Mouse (Mus musculus) sigmoid colon, adult 10 weeks (tissue): Measurements from ENCODE around the gene Apoc2. TPM values are rescaled to one million over a fixed set of nuclear protein-coding genes. Genes with fewer than 3 reads are reported as not detected.

Experiments
- polyA plus RNA-seq: library from polyadenylated mRNA; stranded (reverse); fragments of 350-450 nt; fragmentation: Illumina TruSeq; extraction: RNeasy Lipid Tissue Mini Kit (QIAGEN cat#74804); gene quantifications from one replicate; pipeline ENCODE4 v1.2.3, GENCODE M21; 2014; ENCODE audit warnings: low read depth, low replicate concordance

Apoc2 gene
- polyA plus RNA-seq: not detected

DNA sequence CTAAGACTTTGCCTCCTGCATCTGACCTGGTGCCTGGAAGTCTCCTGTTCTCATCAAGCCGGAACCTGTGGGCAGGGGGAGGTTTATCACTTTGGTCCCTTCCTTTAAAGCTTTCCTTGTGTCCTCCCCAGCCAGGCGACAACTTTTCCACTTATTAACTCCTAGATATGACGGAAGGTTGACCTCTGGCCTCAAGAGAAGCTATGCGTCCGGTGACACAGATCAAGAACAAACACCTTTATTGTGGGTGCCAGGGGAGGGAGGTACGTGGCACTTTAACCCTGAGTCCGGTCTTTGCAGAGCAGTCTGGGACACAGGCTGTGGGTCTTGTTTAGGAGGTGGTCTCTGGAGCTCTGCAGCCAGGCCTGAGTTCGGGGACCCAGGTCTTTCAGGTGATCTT lies at the start of gene Apoc2:
TSS of gene Apoc2 (minus strand) at position 70 of the 400 bp plus-strand sequence.

DNA sequence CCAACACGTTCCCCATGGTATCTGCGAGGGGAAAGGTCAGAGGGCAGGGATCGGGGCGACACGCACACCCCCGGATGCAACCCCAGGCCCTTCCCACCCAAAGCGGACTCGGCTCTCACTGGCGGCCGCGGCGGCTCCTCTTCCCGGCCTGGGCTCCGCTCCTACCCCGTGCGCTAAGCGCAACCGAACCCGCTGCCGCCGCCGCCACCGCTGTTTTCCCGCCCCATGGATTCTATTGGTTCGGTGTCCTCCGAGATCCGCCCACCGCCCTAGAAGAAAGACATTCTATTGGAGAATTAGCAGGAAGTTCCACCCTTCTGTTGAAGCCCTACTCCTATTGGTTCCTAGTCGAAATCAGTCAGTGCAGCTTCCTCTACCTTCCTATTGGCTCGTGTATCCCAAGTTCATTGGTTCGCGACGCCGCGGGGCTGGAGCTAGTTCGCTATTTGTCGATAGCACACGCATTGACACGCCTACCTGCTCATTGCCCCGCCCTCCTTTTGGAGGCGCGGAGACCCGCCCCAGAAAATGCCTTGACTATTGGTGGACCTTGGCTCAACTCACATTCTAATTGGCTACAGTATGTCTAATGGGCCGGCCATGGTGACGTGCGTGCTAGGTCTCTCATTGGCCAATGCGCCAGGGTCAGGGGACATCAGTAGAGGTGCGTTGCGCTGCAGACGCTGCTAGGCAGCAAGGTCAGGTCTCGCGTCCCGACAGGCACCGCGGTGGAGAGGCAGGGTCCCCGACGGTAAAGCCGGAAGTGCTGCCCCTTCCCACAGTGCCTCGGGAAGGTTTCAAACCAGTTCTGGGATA lies 37.7 kb upstream of the Apoc2 start, which contains the start of gene Tomm40:
TSS of gene Tomm40 (minus strand) at position 200 of the 816 bp plus-strand sequence.

GRCm38 (mm10) chr7:19698907-19699826 lies 21.4 kb upstream of the Apoc2 start, which contains the start of gene Apoe:
TSS of gene Apoe (minus strand) at chr7:19699188.

GRCm38 (mm10) chr7:19691873-19692865 lies 14.4 kb upstream of the Apoc2 start, which contains the start of gene Apoc1:
TSS of gene Apoc1 (minus strand) at chr7:19692660.

GRCm38 (mm10) chr7:19681202-19681694 lies 3.5 kb upstream of the Apoc2 start, which contains the start of the genes Gm44805 and Apoc4:
TSS of gene Gm44805 (minus strand) at chr7:19681423.
TSS of gene Apoc4 (minus strand) at chr7:19681479.

DNA sequence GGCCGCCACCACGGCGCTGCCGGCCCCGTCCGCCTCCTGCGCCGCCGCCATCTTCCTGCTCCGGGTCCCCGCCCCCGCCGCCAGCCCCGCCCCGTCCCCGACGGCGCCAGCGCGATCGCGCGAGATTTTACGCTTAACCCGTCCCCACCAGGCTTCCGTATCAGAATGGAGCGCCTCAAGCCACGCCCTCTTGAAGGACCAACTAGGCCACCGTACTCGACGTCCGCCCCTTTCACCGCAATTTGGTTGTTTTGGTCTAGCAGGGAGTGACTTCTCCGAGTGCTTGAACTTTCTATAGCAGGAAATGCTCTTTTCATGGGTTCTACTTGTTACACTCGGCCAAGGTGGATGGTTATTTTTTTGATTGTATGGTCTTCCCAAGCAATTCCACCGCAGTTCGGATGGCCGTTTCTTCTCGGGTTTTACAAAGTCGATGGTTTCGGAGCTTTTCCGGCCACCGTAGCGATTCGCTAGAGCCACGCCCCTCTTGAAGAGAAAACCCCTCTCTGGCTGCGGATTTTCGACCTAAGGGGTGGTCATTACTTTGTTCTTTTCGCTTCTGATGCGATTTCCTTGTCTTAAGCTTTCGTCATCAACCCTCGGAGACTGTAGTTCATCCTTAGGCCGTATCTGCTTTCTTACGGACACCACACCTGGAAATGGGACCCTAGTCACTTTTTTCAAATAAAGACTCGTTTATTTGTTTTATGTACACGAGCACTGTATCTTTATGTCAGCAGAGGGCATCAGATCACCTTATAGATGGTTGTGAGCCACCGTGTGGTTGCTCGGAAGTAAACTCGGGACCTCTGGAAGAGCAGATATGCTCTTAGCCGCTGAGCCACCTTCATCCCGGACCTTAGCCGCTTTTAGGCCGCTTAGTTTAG lies 12.5 kb downstream of the Apoc2 start, which contains the start of gene Clptm1:
TSS of gene Clptm1 (minus strand) at position 79 of the 887 bp plus-strand sequence.

DNA sequence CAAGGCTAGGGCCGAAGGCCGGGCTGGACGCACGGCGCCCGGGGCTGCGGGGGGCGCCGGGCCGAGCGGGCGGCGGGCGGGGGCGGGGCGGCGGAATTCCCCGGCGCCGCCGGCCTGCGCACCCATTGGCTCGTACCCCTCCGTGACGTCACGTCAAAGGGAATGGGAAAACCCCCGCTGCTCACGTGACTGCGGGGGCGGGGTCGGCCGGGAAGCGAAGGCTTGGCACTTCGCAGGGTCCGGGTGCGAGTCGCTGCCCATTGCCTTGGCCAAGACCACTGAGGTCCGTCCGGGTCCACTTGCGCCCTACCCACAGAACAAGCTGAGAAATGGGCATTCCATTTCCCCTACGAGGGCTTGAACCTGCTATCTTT lies 48.4 kb downstream of the Apoc2 start, which contains the start of gene Relb:
TSS of gene Relb (minus strand) at position 78 of the 374 bp plus-strand sequence.

Other genes with a start within 250 kb of the Apoc2 start
- gene Mark4, start 219.1 kb downstream of the Apoc2 start, polyA plus RNA-seq: 1.7 TPM
- gene Exoc3l2, start 214.6 kb downstream of the Apoc2 start, polyA plus RNA-seq: not detected
- gene Bloc1s3, start 169.6 kb downstream of the Apoc2 start, polyA plus RNA-seq: 4.9 TPM
- not detected for gene Trappc6a, start 169.5 kb downstream of the Apoc2 start, polyA plus RNA-seq
- not detected for gene Nkpd1, start 160.1 kb downstream of the Apoc2 start, polyA plus RNA-seq
- gene Ppp1r37, start 114.9 kb downstream of the Apoc2 start, polyA plus RNA-seq: 0.66 TPM
- not detected for gene Zfp296, start 100.7 kb downstream of the Apoc2 start, polyA plus RNA-seq
- gene Gemin7, start 100.3 kb downstream of the Apoc2 start, polyA plus RNA-seq: 12.7 TPM
- 7.1 TPM for gene Clasrp, start 73.5 kb downstream of the Apoc2 start, polyA plus RNA-seq
- gene Relb, start 48.5 kb downstream of the Apoc2 start, polyA plus RNA-seq: 5.0 TPM
- 24.0 TPM for gene Clptm1, start 12.9 kb downstream of the Apoc2 start, polyA plus RNA-seq
- 0.98 TPM for gene Gm44805, start 3.5 kb upstream of the Apoc2 start, polyA plus RNA-seq
- gene Apoc4, start 3.5 kb upstream of the Apoc2 start, polyA plus RNA-seq: not detected
- not detected for gene Apoc1, start 14.7 kb upstream of the Apoc2 start, polyA plus RNA-seq
- gene Apoe, start 21.2 kb upstream of the Apoc2 start, polyA plus RNA-seq: 3.8 TPM
- gene Tomm40, start 37.5 kb upstream of the Apoc2 start, polyA plus RNA-seq: 0.82 TPM
- gene Nectin2, start 72.5 kb upstream of the Apoc2 start, polyA plus RNA-seq: 5.2 TPM
- not detected for gene Bcam, start 93.1 kb upstream of the Apoc2 start, polyA plus RNA-seq
- 5.7 TPM for gene Cblc, start 118.9 kb upstream of the Apoc2 start, polyA plus RNA-seq
- 1.9 TPM for gene Bcl3, start 144.8 kb upstream of the Apoc2 start, polyA plus RNA-seq
- not detected for gene Gm19345, start 174.1 kb upstream of the Apoc2 start, polyA plus RNA-seq
- gene Ceacam16, start 183.4 kb upstream of the Apoc2 start, polyA plus RNA-seq: not detected
- gene Ceacam19, start 210.0 kb upstream of the Apoc2 start, polyA plus RNA-seq: not detected
- 27.6 TPM for gene Pvr, start 243.2 kb upstream of the Apoc2 start, polyA plus RNA-seq